Comparison of ENCODE assay signal across 14 mouse cellular contexts in genomic region chr14:119963741-119964140, GRCm38 (mm10).
"Had no signal": no experiment of that assay in that cellular context is flagged by ENCODE, and none has a peak within 500 bp of the region (broad histone marks: within the 10 kb centered on the region; RNA-seq: fewer than 3 reads in every experiment).

No protein-coding gene starts in this region.

- ATAC-seq: midbrain, embryonic 15.5 days had no signal

- H3K9me3 ChIP-seq: limb, embryonic 13.5 days; midbrain, embryonic 15.5 days; stomach, embryonic 15.5 days had no signal

- H3K9ac ChIP-seq: limb, embryonic 13.5 days; liver, embryonic 14.5 days; midbrain, embryonic 15.5 days; stomach, embryonic 15.5 days had no signal

- H3K27me3 ChIP-seq: limb, embryonic 13.5 days; midbrain, embryonic 15.5 days; stomach, embryonic 15.5 days had no signal

- H3K4me3 ChIP-seq: layer of hippocampus, adult 2 months; limb, embryonic 13.5 days; midbrain, embryonic 15.5 days; stomach, embryonic 15.5 days had no signal

- DNase-seq: kidney, adult 11 months; kidney, adult 9 months; kidney, postnatal 4 days; left cerebral cortex, postnatal 4 days; lung, adult 18-20 months; lung, postnatal 36 days; retina, postnatal 1 day; thymus, postnatal 36 days had no signal

- H3K4me1 ChIP-seq: limb, embryonic 13.5 days; midbrain, embryonic 15.5 days; stomach, embryonic 15.5 days had no signal

- H3K4me2 ChIP-seq: limb, embryonic 13.5 days; midbrain, embryonic 15.5 days; stomach, embryonic 15.5 days had no signal

- H3K27ac ChIP-seq: kidney, postnatal 0 days; layer of hippocampus, adult 2 months; limb, embryonic 13.5 days; liver, embryonic 14.5 days; midbrain, embryonic 15.5 days; stomach, embryonic 15.5 days had no signal

- H3K36me3 ChIP-seq: limb, embryonic 13.5 days; midbrain, embryonic 15.5 days; stomach, embryonic 15.5 days had no signal
